Mouse (Mus musculus) frontal cortex, adult 2 months (tissue): ENCODE measurements around the gene Ms4a2. TPM values are rescaled to one million over a fixed set of nuclear protein-coding genes. Genes with fewer than 3 reads are reported as not detected.
A peak's percentile ranks its signal among the peaks of the same experiment; 100 is the strongest.

Experiments used
- DNase-seq, 2 experiments: peaks; one replicate each; pipeline ENCODE4 v3.0.0; 2022; ENCODE audit warnings: low spot score in 1 of 2; ENCODE audit errors: extremely low spot score in 1 of 2
- polyA plus RNA-seq: library from polyadenylated mRNA; depleted of rRNA; stranded (reverse); fragments of >200 nt; gene quantifications from 2 replicates; pipeline ENCODE4 v1.2.3, GENCODE M21; 2012; rRNA removed

The Ms4a2 gene
- polyA plus RNA-seq: not detected in 2 replicates

GRCm38 (mm10) chr19:11623551-11623950 lies at the start of gene Ms4a2:
TSS of gene Ms4a2 (minus strand) at chr19:11623719.
- DNase-seq: no peak

GRCm38 (mm10) chr19:11661562-11661961 lies 38.0 kb upstream of the Ms4a2 start:
- DNase-seq: no peak

- no peak for DNase-seq
Measured at GRCm38 (mm10) chr19:11660459-11660858, 36.9 kb upstream of the Ms4a2 start, which contains the start of gene Oosp2. TSS of gene Oosp2 (minus strand) at chr19:11660559.

- DNase-seq: no peak
Measured at GRCm38 (mm10) chr19:11659142-11659541, 35.6 kb upstream of the Ms4a2 start.

- no peak for DNase-seq
Measured at GRCm38 (mm10) chr19:11649564-11649963, 26.0 kb upstream of the Ms4a2 start.

- no peak for DNase-seq
Measured at GRCm38 (mm10) chr19:11646166-11646565, 22.6 kb upstream of the Ms4a2 start.

GRCm38 (mm10) chr19:11640732-11641131 lies 17.2 kb upstream of the Ms4a2 start, which contains the start of gene Ms4a3:
TSS of gene Ms4a3 (minus strand) at chr19:11640851.
- no peak for DNase-seq

- DNase-seq: no peak
Measured at GRCm38 (mm10) chr19:11639038-11639437, 15.5 kb upstream of the Ms4a2 start.

- no peak for DNase-seq
Measured at GRCm38 (mm10) chr19:11635572-11635971, 12.1 kb upstream of the Ms4a2 start.

GRCm38 (mm10) chr19:11634330-11634729 lies 10.8 kb upstream of the Ms4a2 start:
- no peak for DNase-seq

GRCm38 (mm10) chr19:11633732-11634131 lies 10.2 kb upstream of the Ms4a2 start:
- no peak for DNase-seq

GRCm38 (mm10) chr19:11625231-11625630 lies 1.7 kb upstream of the Ms4a2 start:
- DNase-seq: no peak

- no peak for DNase-seq
Measured at GRCm38 (mm10) chr19:11624800-11625199, 1.3 kb upstream of the Ms4a2 start.

- no peak for DNase-seq
Measured at GRCm38 (mm10) chr19:11617983-11618382, 5.5 kb downstream of the Ms4a2 start.

GRCm38 (mm10) chr19:11614805-11615204 lies 8.7 kb downstream of the Ms4a2 start:
- DNase-seq: no peak

- DNase-seq: no peak
Measured at GRCm38 (mm10) chr19:11613776-11614443, 9.6 kb downstream of the Ms4a2 start.

- DNase-seq: no peak
Measured at GRCm38 (mm10) chr19:11613084-11613483, 10.4 kb downstream of the Ms4a2 start.

- no peak for DNase-seq
Measured at GRCm38 (mm10) chr19:11612293-11612692, 11.2 kb downstream of the Ms4a2 start.

GRCm38 (mm10) chr19:11611541-11611945 lies 12.0 kb downstream of the Ms4a2 start:
- peak in 1 of 2 experiments; percentile 69 for DNase-seq

- peak in 1 of 2 experiments; percentile 55 for DNase-seq
Measured at GRCm38 (mm10) chr19:11608172-11608571, 15.3 kb downstream of the Ms4a2 start.

- no peak for DNase-seq
Measured at GRCm38 (mm10) chr19:11604603-11605002, 18.9 kb downstream of the Ms4a2 start, which contains the start of gene Ms4a6d. TSS of gene Ms4a6d (minus strand) at chr19:11604849.

- peak in 1 of 2 experiments; percentile 61 for DNase-seq
Measured at GRCm38 (mm10) chr19:11602026-11602425, 21.5 kb downstream of the Ms4a2 start.
